Mouse (Mus musculus) megakaryocyte, embryonic 14.5 days (primary cell): ENCODE results near the gene Slc36a4. TPM values are rescaled to one million over a fixed set of nuclear protein-coding genes. Genes with fewer than 3 reads are reported as not detected.
A peak's percentile ranks its signal among the peaks of the same experiment; 100 is the strongest.

ENCODE experiments used
- H3K27me3 ChIP-seq: replicated peaks from 2 replicates; pipeline ENCODE3; 2012; ENCODE audit warnings: inconsistent platforms
- H3K36me3 ChIP-seq: replicated peaks from 2 replicates; pipeline ENCODE3; 2012; ENCODE audit warnings: low read length, inconsistent platforms, mixed read lengths
- H3K4me1 ChIP-seq: 2 replicates; pipeline ENCODE4 v1.6.1; 2012; ENCODE audit warnings: inconsistent platforms
- H3K4me3 ChIP-seq: replicated peaks from 2 replicates; pipeline ENCODE3; 2012; ENCODE audit warnings: moderate library complexity, mild to moderate bottlenecking, inconsistent platforms
- H3K9me3 ChIP-seq: 2 replicates; pipeline ENCODE4 v1.6.1; 2012; ENCODE audit warnings: inconsistent platforms
- FLI1 ChIP-seq: IDR thresholded peaks from 2 replicates; pipeline ENCODE4 v1.6.1; 2012; ENCODE audit warnings: low read length, inconsistent platforms, mixed read lengths
- GATA1 ChIP-seq: IDR thresholded peaks from 3 replicates; pipeline ENCODE4 v1.6.1; 2012; ENCODE audit warnings: mixed read lengths, low read length, inconsistent platforms, borderline replicate concordance
- polyA plus RNA-seq: library from polyadenylated mRNA; stranded (reverse); fragments of >175 nt; gene quantifications from 2 replicates; pipeline ENCODE4 v1.2.3, GENCODE M21; 2012; ENCODE audit warnings: low replicate concordance; ENCODE audit not compliant: insufficient read depth

The Slc36a4 gene
- polyA plus RNA-seq, 1 experiment, result 0.11 TPM

DNA sequence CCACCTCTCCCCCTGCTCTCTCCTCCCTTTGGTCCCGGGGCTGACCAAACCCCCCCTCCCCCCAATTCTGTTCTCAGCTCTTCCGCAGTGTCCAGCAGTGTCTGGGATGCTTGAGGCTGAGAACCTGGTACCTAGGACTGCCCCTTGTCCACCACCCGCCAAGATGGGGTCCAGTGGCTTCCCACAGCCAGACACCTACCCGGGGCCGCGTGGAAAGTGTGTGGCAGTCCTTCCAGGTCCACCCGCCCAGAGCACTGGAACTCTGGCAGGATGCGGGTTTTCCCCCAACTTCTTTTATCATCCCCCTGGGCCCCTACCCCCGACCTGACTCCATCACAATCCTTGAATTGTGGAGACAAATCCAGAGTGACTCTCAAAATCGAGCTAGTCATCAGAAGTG lies 3.8 kb upstream of the Slc36a4 start:
- H3K4me3 ChIP-seq, result no peak overlapping the region
- peaks cover 15% of the 10 kb centered on the region for H3K4me1 ChIP-seq
- no peaks in the 10 kb centered on the region for H3K36me3 ChIP-seq
- TF ChIP-seq FLI1 (no peak), GATA1 (no peak)
- H3K27me3 ChIP-seq, result peaks cover 24% of the 10 kb centered on the region
- H3K9me3 ChIP-seq, result peaks cover 8% of the 10 kb centered on the region

DNA sequence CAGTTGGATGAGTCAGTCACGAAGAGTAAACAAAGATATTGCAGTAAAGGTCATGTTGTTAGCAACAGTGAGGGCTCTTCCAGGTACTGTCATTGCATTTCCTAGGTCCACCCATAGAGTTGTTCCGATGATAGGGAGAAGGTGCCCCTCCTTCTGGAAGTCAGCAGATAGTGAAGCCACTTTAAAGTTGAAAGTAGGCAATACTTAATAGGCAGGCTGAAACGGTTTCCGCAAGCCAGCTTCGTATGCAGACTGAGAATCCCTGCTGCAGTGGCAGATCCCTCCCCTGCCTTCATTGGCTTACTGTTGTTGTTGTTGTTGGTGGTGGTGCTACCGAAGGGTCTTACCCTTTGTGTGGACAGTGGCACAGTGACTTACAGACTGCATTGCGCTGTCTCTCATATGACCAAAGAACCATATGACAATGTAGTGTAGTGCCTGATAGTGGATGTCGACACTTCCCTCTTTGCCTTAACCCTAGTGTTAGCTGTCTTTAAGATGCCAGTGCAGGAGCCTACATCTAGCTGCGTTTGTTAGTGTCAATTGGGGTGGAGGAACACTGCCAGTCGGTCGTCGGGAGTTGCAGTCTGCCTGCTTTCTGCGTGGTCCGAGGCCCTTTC lies 449 bp upstream of the Slc36a4 start:
- H3K36me3 ChIP-seq, result no peaks in the 10 kb centered on the region
- peaks cover 15% of the 10 kb centered on the region for H3K4me1 ChIP-seq
- H3K27me3 ChIP-seq, result peaks cover 30% of the 10 kb centered on the region
- peaks cover 8% of the 10 kb centered on the region for H3K9me3 ChIP-seq
- H3K4me3 ChIP-seq, result peak overlapping the region; percentile 93
- no peak for TF ChIP-seq FLI1
- TF ChIP-seq GATA1, result no peak

- H3K4me3 ChIP-seq, result peak overlapping the region; percentile 33
- H3K27me3 ChIP-seq, result peaks cover 26% of the 10 kb centered on the region
- H3K4me1 ChIP-seq, result peaks cover 15% of the 10 kb centered on the region
- H3K36me3 ChIP-seq, result no peaks in the 10 kb centered on the region
- H3K9me3 ChIP-seq, result peaks cover 8% of the 10 kb centered on the region
- TF ChIP-seq GATA1 (no peak), FLI1 (no peak)
These were observed 1.5 kb downstream of the Slc36a4 start for GRCm38 (mm10) chr9:15710821-15711565.

GRCm38 (mm10) chr9:15711676-15712075 lies 2.1 kb downstream of the Slc36a4 start:
- Histone ChIP-seq H3K9me3 (peaks cover 8% of the 10 kb centered on the region), H3K27me3 (peaks cover 25% of the 10 kb centered on the region), H3K4me3 (no peak overlapping the region), H3K36me3 (no peaks in the 10 kb centered on the region), H3K4me1 (peaks cover 15% of the 10 kb centered on the region)
- no peak for TF ChIP-seq FLI1

- Histone ChIP-seq H3K4me1 (peaks cover 10% of the 10 kb centered on the region), H3K36me3 (no peaks in the 10 kb centered on the region), H3K9me3 (no peaks in the 10 kb centered on the region), H3K4me3 (no peak overlapping the region), H3K27me3 (peaks cover 11% of the 10 kb centered on the region)
- TF ChIP-seq FLI1, result no peak
- TF ChIP-seq GATA1, result no peak
These were observed 5.3 kb downstream of the Slc36a4 start for GRCm38 (mm10) chr9:15714792-15715191.

DNA sequence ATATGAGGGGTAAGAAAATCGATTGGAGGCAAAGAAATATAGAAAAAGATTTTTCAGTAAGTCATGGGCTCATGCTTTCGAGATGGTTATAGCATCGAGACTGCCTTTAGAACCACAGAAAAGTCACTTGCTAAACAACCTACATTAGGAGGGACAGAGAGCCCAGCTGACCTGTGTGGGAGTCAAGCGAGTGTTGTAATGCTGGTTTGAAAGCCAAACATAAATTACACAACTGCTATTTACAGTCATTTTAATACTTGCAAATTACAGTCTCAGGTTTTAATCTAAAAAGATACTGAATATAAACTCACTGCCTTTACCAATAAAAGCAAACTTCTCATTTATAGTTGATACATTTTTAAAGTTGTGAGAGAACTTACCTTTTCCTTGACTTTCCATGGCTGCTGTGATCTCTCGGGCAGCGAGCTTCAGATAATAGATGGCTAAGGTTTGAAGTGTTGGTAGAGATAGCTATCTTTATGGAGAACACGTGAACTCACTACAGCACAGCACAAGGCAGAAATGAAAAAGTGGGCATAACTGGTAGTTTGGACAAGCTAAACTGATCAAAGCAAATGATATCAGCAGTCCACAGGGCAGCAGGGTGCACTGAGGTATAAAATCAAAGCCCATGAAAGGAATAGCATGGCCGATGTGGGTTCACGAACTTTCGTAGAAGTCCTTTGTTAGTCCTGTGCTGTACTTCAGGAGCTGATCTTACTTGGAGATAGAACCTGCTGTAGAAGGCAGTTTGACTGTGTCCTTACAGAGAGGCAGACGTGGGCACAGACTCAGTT lies 5.9 kb downstream of the Slc36a4 start:
- no peak for TF ChIP-seq FLI1
- TF ChIP-seq GATA1, result no peak
- Histone ChIP-seq H3K9me3 (no peaks in the 10 kb centered on the region), H3K27me3 (peaks cover 7% of the 10 kb centered on the region), H3K4me1 (peaks cover 5% of the 10 kb centered on the region; the same call in 1 of the 2 replicates), H3K4me3 (no peak overlapping the region), H3K36me3 (no peaks in the 10 kb centered on the region)

DNA sequence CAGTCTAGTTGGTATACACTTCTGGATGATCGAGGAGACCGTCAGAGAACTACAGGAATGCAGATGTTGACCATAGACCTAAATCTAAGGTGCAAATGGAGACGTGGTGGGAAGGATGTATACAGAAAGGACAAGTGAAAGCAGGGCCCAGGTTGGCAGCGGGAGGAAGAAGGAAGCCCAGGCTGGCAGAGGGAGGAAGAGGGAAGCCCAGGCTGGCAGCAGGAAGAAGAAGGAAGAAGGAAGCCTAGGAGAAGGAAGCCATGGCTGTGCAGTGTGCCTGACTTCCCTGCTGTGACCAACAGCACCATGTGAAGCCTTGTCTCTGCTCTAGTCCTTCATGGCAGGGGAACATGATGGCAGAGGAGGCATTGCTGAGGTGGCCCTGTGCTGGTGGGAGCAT lies 7.8 kb downstream of the Slc36a4 start:
- H3K4me3 ChIP-seq, result peak overlapping the region; percentile 34
- TF ChIP-seq GATA1 (no peak), FLI1 (no peak)
- no peaks in the 10 kb centered on the region for H3K27me3 ChIP-seq
- H3K4me1 ChIP-seq, result peaks cover 5% of the 10 kb centered on the region; the same call in 1 of the 2 replicates
- no peaks in the 10 kb centered on the region for H3K9me3 ChIP-seq
- no peaks in the 10 kb centered on the region for H3K36me3 ChIP-seq

DNA sequence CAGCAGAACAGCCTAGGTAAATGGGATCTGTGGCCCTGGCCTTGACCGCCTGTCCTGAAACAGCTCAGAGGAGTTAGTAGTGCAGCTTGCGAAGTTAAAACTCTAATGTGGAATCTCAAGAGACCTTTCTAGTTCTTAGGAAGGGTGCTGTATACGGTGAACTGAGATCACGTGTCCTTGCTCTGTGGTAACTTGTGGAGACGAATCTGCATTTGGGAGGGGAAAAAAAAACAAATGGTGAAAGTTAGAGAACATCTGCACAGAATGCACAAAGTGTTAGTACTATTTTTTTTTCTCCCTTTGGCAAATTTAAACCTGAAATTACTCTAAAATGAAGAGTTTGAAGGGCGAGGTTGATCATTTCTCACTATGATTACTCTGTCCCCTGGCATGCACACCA lies 8.8 kb downstream of the Slc36a4 start:
- Histone ChIP-seq H3K4me3 (no peak overlapping the region), H3K9me3 (no peaks in the 10 kb centered on the region), H3K36me3 (no peaks in the 10 kb centered on the region), H3K27me3 (no peaks in the 10 kb centered on the region), H3K4me1 (peaks cover 5% of the 10 kb centered on the region; the same call in 1 of the 2 replicates)
- TF ChIP-seq GATA1, result no peak
- no peak for TF ChIP-seq FLI1

DNA sequence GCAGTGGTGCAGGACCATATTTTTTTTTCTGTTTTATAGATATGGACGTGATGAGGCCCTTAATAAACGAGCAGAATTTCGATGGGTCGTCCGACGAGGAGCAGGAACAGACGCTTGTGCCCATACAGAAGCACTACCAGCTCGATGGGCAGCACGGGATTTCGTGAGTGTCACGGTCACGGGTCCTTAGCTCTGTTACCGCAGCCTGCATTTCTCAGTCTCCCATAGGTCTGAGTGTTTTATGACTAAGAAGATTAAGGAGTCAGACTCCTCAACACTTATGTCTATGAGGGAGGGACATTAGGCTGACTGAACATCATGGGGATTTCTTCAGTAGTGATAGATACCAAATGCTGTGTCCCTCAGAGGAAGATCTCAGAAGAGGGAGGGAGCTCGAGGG lies 10.1 kb downstream of the Slc36a4 start:
- H3K4me1 ChIP-seq, result peaks cover 5% of the 10 kb centered on the region; the same call in 1 of the 2 replicates
- H3K9me3 ChIP-seq, result no peaks in the 10 kb centered on the region
- peaks cover 6% of the 10 kb centered on the region for H3K36me3 ChIP-seq
- no peak for TF ChIP-seq FLI1
- TF ChIP-seq GATA1, result no peak
- H3K27me3 ChIP-seq, result no peaks in the 10 kb centered on the region
- H3K4me3 ChIP-seq, result no peak overlapping the region

- Histone ChIP-seq H3K9me3 (no peaks in the 10 kb centered on the region), H3K36me3 (peaks cover 6% of the 10 kb centered on the region), H3K27me3 (no peaks in the 10 kb centered on the region), H3K4me3 (no peak overlapping the region), H3K4me1 (peaks cover 5% of the 10 kb centered on the region; the same call in 1 of the 2 replicates)
- TF ChIP-seq GATA1, result no peak
- TF ChIP-seq FLI1, result no peak
These were observed 11.0 kb downstream of the Slc36a4 start for GRCm38 (mm10) chr9:15720556-15720955.
